Mouse (Mus musculus) heart, embryonic 16.5 days (tissue): Measurements from ENCODE around the gene Brip1. TPM values are rescaled to one million over a fixed set of nuclear protein-coding genes. Genes with fewer than 3 reads are reported as not detected.

Experiments
- ATAC-seq: fragments of 200-750 bp; cut with Nextera tagmentation; replicated peaks from 2 replicates; pipeline ENCODE4 v1.8.0; 2017; ENCODE audit warnings: moderate number of reproducible peaks; ENCODE audit not compliant: insufficient read depth, low FRiP score; ENCODE audit errors: extremely low read depth
- H3K27ac ChIP-seq: fragments of 300-500 bp; sonication (generic); 2 replicates; pipeline ENCODE4 v1.5.1; 2014; ENCODE audit warnings: mild to moderate bottlenecking, low read length, control low read depth, moderate library complexity
- H3K27me3 ChIP-seq: fragments of 300-500 bp; sonication (generic); 2 replicates; pipeline ENCODE4 v1.6.1; 2014; ENCODE audit warnings: low read length, mixed read lengths; ENCODE audit not compliant: control insufficient read depth, insufficient read depth
- H3K36me3 ChIP-seq: fragments of 300-500 bp; sonication (generic); 2 replicates; pipeline ENCODE4 v1.6.1; 2014; ENCODE audit not compliant: control insufficient read depth, insufficient read depth
- H3K4me1 ChIP-seq: fragments of 300-500 bp; sonication (generic); 2 replicates; pipeline ENCODE4 v1.6.1; 2014; ENCODE audit warnings: low read length, mixed read lengths; ENCODE audit not compliant: control insufficient read depth, insufficient read depth
- H3K4me2 ChIP-seq: fragments of 300-500 bp; sonication (generic); 2 replicates; pipeline ENCODE4 v1.6.1; 2014; ENCODE audit warnings: low read depth, mild to moderate bottlenecking, control low read depth, low read length
- H3K4me3 ChIP-seq: fragments of 300-500 bp; sonication (generic); 2 replicates; pipeline ENCODE4 v1.5.1; 2014; ENCODE audit warnings: mild to moderate bottlenecking, control low read depth, low read length
- H3K9ac ChIP-seq: fragments of 300-500 bp; sonication (generic); 2 replicates; pipeline ENCODE4 v1.6.1; 2014; ENCODE audit warnings: low read length, control low read depth
- H3K9me3 ChIP-seq: fragments of 300-500 bp; sonication (generic); replicated peaks from 2 replicates; pipeline ENCODE4 v1.6.1; 2016; ENCODE audit warnings: low read length; ENCODE audit not compliant: control insufficient read depth
- WGBS: fragments of 180-500 bp; shearing (Covaris S2); extraction: QIAGEN DNeasy Blood & Tissue Kit; methylation state at CpG from one replicate; pipeline ENCODE4 v1.1.7; 2014; 5-methylcytosine and 5-hydroxymethylcytosine counted together
- polyA plus RNA-seq: library from polyadenylated mRNA; unstranded; fragments of >200 nt; fragmentation: Nextera tagmentation; extraction: Ambion mirVana; gene quantifications from 2 replicates; pipeline ENCODE4 v1.2.1, GENCODE M21; 2015

Gene Brip1
- polyA plus RNA-seq: 4.9 and 6.0 TPM in 2 replicates

- peak within 1 kb of the TSS; percentile 88 for H3K27ac ChIP-seq
- H3K36me3 ChIP-seq: peaks cover 31% of the 10 kb centered on the region
- H3K4me1 ChIP-seq: peaks cover 18% of the 10 kb centered on the region
- H3K4me3 ChIP-seq: peak within 1 kb of the TSS; percentile 74
- H3K4me2 ChIP-seq: peak within 1 kb of the TSS; percentile 92
- peak; percentile 99 for ATAC-seq
- H3K9me3 ChIP-seq: no peaks in the 10 kb centered on the region
- WGBS: under 1% methylated on average over 60 of the region's 60 CpGs
- no peaks in the 10 kb centered on the region for H3K27me3 ChIP-seq
- H3K9ac ChIP-seq: peak within 1 kb of the TSS; percentile 84
These were observed at the start of gene Brip1 for GRCm38 (mm10) chr11:86201037-86201786. Brip1 (minus strand) TSS chr11:86201193.

GRCm38 (mm10) chr11:86232446-86232845, 31.5 kb upstream of the Brip1 start:
- no peak for ATAC-seq
- Histone ChIP-seq H3K4me3 (no peak overlapping the region), H3K27me3 (no peaks in the 10 kb centered on the region), H3K36me3 (peaks cover 22% of the 10 kb centered on the region), H3K9ac (no peak overlapping the region), H3K27ac (no peak overlapping the region), H3K4me1 (no peaks in the 10 kb centered on the region), H3K9me3 (no peaks in the 10 kb centered on the region), H3K4me2 (no peak overlapping the region)
- WGBS: 85% methylated on average over 4 of the region's 4 CpGs

- ATAC-seq: no peak
- 93% methylated on average over 13 of the region's 13 CpGs for WGBS
These were observed 30.9 kb upstream of the Brip1 start for GRCm38 (mm10) chr11:86231781-86232350.

GRCm38 (mm10) chr11:86226646-86227180, 25.7 kb upstream of the Brip1 start:
- Histone ChIP-seq H3K4me2 (no peak overlapping the region), H3K9me3 (no peaks in the 10 kb centered on the region), H3K27ac (no peak overlapping the region), H3K9ac (no peak overlapping the region), H3K4me3 (no peak overlapping the region), H3K4me1 (no peaks in the 10 kb centered on the region), H3K36me3 (peaks cover 27% of the 10 kb centered on the region), H3K27me3 (no peaks in the 10 kb centered on the region)
- no peak for ATAC-seq
- 84% methylated on average over 8 of the region's 8 CpGs for WGBS

More at GRCm38 (mm10) chr11:86231781-86232350, 30.9 kb upstream of the Brip1 start:
- Histone ChIP-seq H3K27ac (no peak overlapping the region), H3K27me3 (no peaks in the 10 kb centered on the region), H3K9ac (no peak overlapping the region), H3K4me2 (no peak overlapping the region), H3K4me1 (no peaks in the 10 kb centered on the region), H3K4me3 (no peak overlapping the region), H3K9me3 (no peaks in the 10 kb centered on the region), H3K36me3 (peaks cover 22% of the 10 kb centered on the region)

GRCm38 (mm10) chr11:86225761-86226160, 24.8 kb upstream of the Brip1 start:
- H3K4me2 ChIP-seq: no peak overlapping the region
- no peak for ATAC-seq
- no peaks in the 10 kb centered on the region for H3K9me3 ChIP-seq
- WGBS: 89% methylated on average over 4 of the region's 4 CpGs
- no peaks in the 10 kb centered on the region for H3K4me1 ChIP-seq
- no peaks in the 10 kb centered on the region for H3K27me3 ChIP-seq
- no peak overlapping the region for H3K9ac ChIP-seq
- H3K27ac ChIP-seq: no peak overlapping the region
- no peak overlapping the region for H3K4me3 ChIP-seq
- peaks cover 25% of the 10 kb centered on the region for H3K36me3 ChIP-seq

GRCm38 (mm10) chr11:86211803-86212202, 10.8 kb upstream of the Brip1 start:
- no peak overlapping the region for H3K27ac ChIP-seq
- H3K4me3 ChIP-seq: no peak overlapping the region
- H3K27me3 ChIP-seq: no peaks in the 10 kb centered on the region
- no peak overlapping the region for H3K9ac ChIP-seq
- ATAC-seq: no peak
- H3K9me3 ChIP-seq: no peaks in the 10 kb centered on the region
- H3K4me1 ChIP-seq: no peaks in the 10 kb centered on the region
- 76% methylated on average over 1 of the region's 1 CpGs for WGBS
- no peak overlapping the region for H3K4me2 ChIP-seq
- H3K36me3 ChIP-seq: peaks cover 40% of the 10 kb centered on the region

GRCm38 (mm10) chr11:86209123-86209522, 8.1 kb upstream of the Brip1 start:
- H3K9me3 ChIP-seq: no peaks in the 10 kb centered on the region
- no peak overlapping the region for H3K9ac ChIP-seq
- peaks cover 51% of the 10 kb centered on the region for H3K36me3 ChIP-seq
- H3K27me3 ChIP-seq: no peaks in the 10 kb centered on the region
- no peak overlapping the region for H3K4me2 ChIP-seq
- 93% methylated on average over 2 of the region's 2 CpGs for WGBS
- H3K4me1 ChIP-seq: no peaks in the 10 kb centered on the region
- H3K27ac ChIP-seq: no peak overlapping the region
- no peak overlapping the region for H3K4me3 ChIP-seq
- no peak for ATAC-seq

GRCm38 (mm10) chr11:86205876-86206275, 4.9 kb upstream of the Brip1 start:
- no peak overlapping the region for H3K27ac ChIP-seq
- ATAC-seq: no peak

GRCm38 (mm10) chr11:86205031-86205430, 4.0 kb upstream of the Brip1 start:
- no peak for ATAC-seq
- peaks cover 55% of the 10 kb centered on the region for H3K36me3 ChIP-seq
- H3K9me3 ChIP-seq: no peaks in the 10 kb centered on the region
- WGBS: 91% methylated on average over 5 of the region's 5 CpGs
- H3K27ac ChIP-seq: no peak overlapping the region
- no peak overlapping the region for H3K4me3 ChIP-seq
- no peaks in the 10 kb centered on the region for H3K27me3 ChIP-seq
- peaks cover 16% of the 10 kb centered on the region for H3K4me1 ChIP-seq
- no peak overlapping the region for H3K4me2 ChIP-seq
- H3K9ac ChIP-seq: no peak overlapping the region

More at GRCm38 (mm10) chr11:86205876-86206275, 4.9 kb upstream of the Brip1 start:
- peaks cover 12% of the 10 kb centered on the region for H3K4me1 ChIP-seq
- H3K4me3 ChIP-seq: no peak overlapping the region
- H3K36me3 ChIP-seq: peaks cover 55% of the 10 kb centered on the region
- no peaks in the 10 kb centered on the region for H3K27me3 ChIP-seq
- H3K9ac ChIP-seq: no peak overlapping the region
- 90% methylated on average over 4 of the region's 4 CpGs for WGBS
- no peaks in the 10 kb centered on the region for H3K9me3 ChIP-seq
- no peak overlapping the region for H3K4me2 ChIP-seq
